Mouse (Mus musculus): ENCODE results near the gene Syce1l. TPM values are rescaled to one million over a fixed set of nuclear protein-coding genes. Genes with fewer than 3 reads are reported as not detected.

Gene Syce1l
- polyA plus RNA-seq, 1 experiment from 2014 or later = not detected

DNA sequence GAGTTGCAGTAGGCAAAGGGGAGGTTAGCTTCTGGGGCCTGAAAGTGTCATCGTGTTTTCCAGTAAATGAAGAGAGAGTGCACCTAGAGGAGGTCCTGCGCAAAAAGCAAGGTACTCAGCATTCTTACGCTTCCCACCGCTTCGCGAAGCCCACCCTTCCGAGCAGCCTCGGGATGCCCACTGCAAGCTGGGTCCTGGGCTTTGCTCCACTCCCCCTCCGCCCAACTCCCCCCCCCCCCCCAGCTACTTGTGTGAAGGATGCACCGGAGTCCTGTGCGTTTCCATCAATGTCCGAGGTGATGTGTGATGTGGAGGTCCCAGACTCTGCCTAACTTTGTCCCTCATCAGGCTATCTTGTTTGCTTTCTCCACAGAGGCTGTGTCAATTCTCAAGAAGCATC lies 9.4 kb downstream of the Syce1l start:
- ChIA-PET POLR2A (no interaction called here), CTCF (no interaction called here)
- ATAC-seq (no peak), DNase-seq (ENCODE audit: low read depth, low spot score) (no peak)
- no peak for TF ChIP-seq CTCF (IDR thresholded peaks at IDR 0.05)
- peaks cover 5% of the 10 kb centered on the region for H3K27me3 ChIP-seq
- in situ Hi-C loops (cut with MboI; ENCODE audit: low pct_unique_long_range_greater_than_20kb) = loop anchor here (10.0 kb wide), 1 partner anchor 722 kb away; no protein-coding TSS in a partner anchor

- in situ Hi-C loops (cut with MboI; ENCODE audit: low pct_unique_long_range_greater_than_20kb) = loop anchor here (10.0 kb wide), 1 partner anchor 722 kb away; no protein-coding TSS in a partner anchor
- no peak for ATAC-seq
- CTCF ChIA-PET = no interaction called here
These were observed 10.1 kb downstream of the Syce1l start for GRCm38 (mm10) chr8:113653151-113653550.

DNA sequence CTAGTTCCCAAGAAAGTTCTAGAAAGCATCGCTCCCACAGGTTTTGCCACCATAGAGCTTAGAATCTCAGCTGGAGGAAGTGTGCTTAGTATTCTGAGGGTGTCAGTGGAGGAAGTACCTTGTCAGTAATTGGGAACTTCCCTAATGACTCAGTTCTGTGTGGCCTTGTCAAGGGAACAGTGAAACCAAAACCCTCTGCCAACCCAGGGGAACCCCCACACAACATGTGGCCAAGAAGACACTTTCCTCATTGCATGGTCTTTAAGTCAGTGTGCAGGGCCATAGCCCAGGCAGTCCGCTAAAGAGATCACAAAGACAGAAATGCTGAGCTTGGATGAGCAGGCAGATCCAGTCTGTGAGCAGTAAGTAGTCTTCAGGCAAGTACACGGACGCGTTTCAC lies 13.1 kb downstream of the Syce1l start:
- CTCF ChIA-PET = interaction anchor here (1.0 to 2.1 kb wide), 2 partner anchors 8 to 329 kb away, joined by 5 read pairs; no protein-coding TSS in a partner anchor
- DNase-seq (ENCODE audit: low read depth, low spot score) = no peak
- ATAC-seq = peak; percentile 2
- in situ Hi-C loops (cut with MboI; ENCODE audit: low pct_unique_long_range_greater_than_20kb) = loop anchor here (5.0 to 10.0 kb wide), 2 partner anchors 326 to 719 kb away; no protein-coding TSS in a partner anchor
- no peaks in the 10 kb centered on the region for H3K27me3 ChIP-seq
- POLR2A ChIA-PET = no interaction called here
- TF ChIP-seq CTCF (IDR thresholded peaks at IDR 0.05) = no peak

More at GRCm38 (mm10) chr8:113653151-113653550, 10.1 kb downstream of the Syce1l start:
- no peak for TF ChIP-seq CTCF (IDR thresholded peaks at IDR 0.05)
- H3K27me3 ChIP-seq = peaks cover 5% of the 10 kb centered on the region
- no peak for DNase-seq (ENCODE audit: low read depth, low spot score)
- POLR2A ChIA-PET = no interaction called here

GRCm38 (mm10) chr8:113656681-113657298 lies 13.8 kb downstream of the Syce1l start:
- DNase-seq (ENCODE audit: low read depth, low spot score) = no peak
- POLR2A ChIA-PET = no interaction called here
- no peaks in the 10 kb centered on the region for H3K27me3 ChIP-seq
- in situ Hi-C loops (cut with MboI; ENCODE audit: low pct_unique_long_range_greater_than_20kb) = loop anchor here (5.0 to 10.0 kb wide), 2 partner anchors 326 to 718 kb away; no protein-coding TSS in a partner anchor
- CTCF ChIA-PET = interaction anchor here (1.0 to 2.1 kb wide), 2 partner anchors 8 to 328 kb away, joined by 5 read pairs; no protein-coding TSS in a partner anchor
- TF ChIP-seq CTCF (IDR thresholded peaks at IDR 0.05) = no peak
- no peak for ATAC-seq

DNA sequence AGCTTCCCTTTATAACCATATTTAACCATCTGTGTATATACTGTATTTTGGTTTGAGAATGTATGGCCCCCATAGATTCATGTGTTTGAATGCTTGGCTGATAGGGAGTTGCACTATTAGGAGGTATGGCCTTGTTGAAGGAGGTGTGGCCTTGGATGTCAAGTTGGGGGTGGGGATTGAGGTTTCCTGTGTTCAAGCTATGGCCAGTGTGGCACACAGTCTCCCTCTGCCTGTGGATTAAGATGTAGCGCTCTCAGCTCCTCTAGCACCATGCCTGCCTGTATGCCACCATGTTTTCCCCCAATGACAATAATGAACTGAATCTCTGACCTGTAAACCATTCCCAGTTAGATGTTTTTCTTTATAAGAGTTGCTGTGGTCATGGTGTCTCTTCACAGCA lies 17.1 kb downstream of the Syce1l start:
- in situ Hi-C loops (cut with MboI; ENCODE audit: low pct_unique_long_range_greater_than_20kb) = loop anchor here (5.0 kb wide), 1 partner anchor 777 kb away; the partner anchor contains the start of gene Wwox
- no peak for TF ChIP-seq CTCF (IDR thresholded peaks at IDR 0.05)
- DNase-seq (ENCODE audit: low read depth, low spot score) = no peak
- H3K27me3 ChIP-seq = no peaks in the 10 kb centered on the region
- CTCF ChIA-PET = interaction anchor here (0.8 kb wide), 1 partner anchor 325 kb away, joined by 3 read pairs; no protein-coding TSS in a partner anchor
- POLR2A ChIA-PET = interaction anchor here (0.6 kb wide), 1 partner anchor 261 kb away, joined by 4 read pairs; no protein-coding TSS in a partner anchor
- ATAC-seq = no peak

- H3K27me3 ChIP-seq = no peaks in the 10 kb centered on the region
- DNase-seq (ENCODE audit: low read depth, low spot score) (peak; percentile 60), ATAC-seq (peak; percentile 70)
- ChIA-PET POLR2A (interaction anchor here (0.6 kb wide), 1 partner anchor 400 kb away, joined by 3 read pairs; no protein-coding TSS in a partner anchor), CTCF (interaction anchor here (0.6 to 3.7 kb wide), 37 partner anchors 8 to 706 kb away, joined by 3 to 36 read pairs (median 4); partner anchors contain the start of gene Adamts18)
- in situ Hi-C loops (cut with MboI; ENCODE audit: low pct_unique_long_range_greater_than_20kb) = loop anchor here (5.0 kb wide), 1 partner anchor 773 kb away; the partner anchor contains the start of gene Wwox
- peak; percentile 97 for TF ChIP-seq CTCF (IDR thresholded peaks at IDR 0.05)
These were observed 21.5 kb downstream of the Syce1l start for GRCm38 (mm10) chr8:113664544-113664943.

DNA sequence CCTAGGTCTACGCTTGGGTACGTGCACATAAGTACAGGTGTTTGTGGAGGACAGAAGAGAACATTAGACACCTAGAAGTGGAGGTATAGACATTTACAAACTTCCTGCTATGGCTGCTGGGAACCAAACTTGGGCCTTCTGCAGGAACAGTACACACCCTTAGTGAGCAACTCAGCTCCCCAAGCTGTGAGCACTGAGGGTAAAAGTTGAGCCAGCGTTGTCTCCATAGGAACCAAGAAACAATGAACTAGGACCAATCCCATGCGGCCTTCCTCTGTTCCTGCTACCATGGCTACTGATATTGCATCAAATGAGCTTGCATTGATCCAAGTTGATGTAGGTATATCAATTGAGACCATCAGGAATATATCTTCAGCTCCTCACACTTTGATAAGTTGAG lies 22.0 kb downstream of the Syce1l start:
- TF ChIP-seq CTCF (IDR thresholded peaks at IDR 0.05) = no peak
- in situ Hi-C loops (cut with MboI; ENCODE audit: low pct_unique_long_range_greater_than_20kb) = no loop called here
- CTCF ChIA-PET = interaction anchor here (0.7 to 3.7 kb wide), 35 partner anchors 9 to 773 kb away, joined by 3 to 36 read pairs (median 4); partner anchors contain the start of gene Adamts18

GRCm38 (mm10) chr8:113665951-113666350 lies 22.9 kb downstream of the Syce1l start:
- H3K27me3 ChIP-seq = no peaks in the 10 kb centered on the region
- in situ Hi-C loops (cut with MboI; ENCODE audit: low pct_unique_long_range_greater_than_20kb) = no loop called here
- DNase-seq (ENCODE audit: low read depth, low spot score) (no peak), ATAC-seq (no peak)
- CTCF ChIA-PET = interaction anchor here (1.1 to 3.7 kb wide), 5 partner anchors 8 to 772 kb away, joined by 3 to 36 read pairs (median 4); no protein-coding TSS in a partner anchor
- no peak for TF ChIP-seq CTCF (IDR thresholded peaks at IDR 0.05)
- POLR2A ChIA-PET = interaction anchor here (0.6 kb wide), 1 partner anchor 319 kb away, joined by 3 read pairs; no protein-coding TSS in a partner anchor

More for the DNA sequence above, 22.0 kb downstream of the Syce1l start:
- no peaks in the 10 kb centered on the region for H3K27me3 ChIP-seq
- ATAC-seq = no peak
- POLR2A ChIA-PET = no interaction called here
- no peak for DNase-seq (ENCODE audit: low read depth, low spot score)

DNA sequence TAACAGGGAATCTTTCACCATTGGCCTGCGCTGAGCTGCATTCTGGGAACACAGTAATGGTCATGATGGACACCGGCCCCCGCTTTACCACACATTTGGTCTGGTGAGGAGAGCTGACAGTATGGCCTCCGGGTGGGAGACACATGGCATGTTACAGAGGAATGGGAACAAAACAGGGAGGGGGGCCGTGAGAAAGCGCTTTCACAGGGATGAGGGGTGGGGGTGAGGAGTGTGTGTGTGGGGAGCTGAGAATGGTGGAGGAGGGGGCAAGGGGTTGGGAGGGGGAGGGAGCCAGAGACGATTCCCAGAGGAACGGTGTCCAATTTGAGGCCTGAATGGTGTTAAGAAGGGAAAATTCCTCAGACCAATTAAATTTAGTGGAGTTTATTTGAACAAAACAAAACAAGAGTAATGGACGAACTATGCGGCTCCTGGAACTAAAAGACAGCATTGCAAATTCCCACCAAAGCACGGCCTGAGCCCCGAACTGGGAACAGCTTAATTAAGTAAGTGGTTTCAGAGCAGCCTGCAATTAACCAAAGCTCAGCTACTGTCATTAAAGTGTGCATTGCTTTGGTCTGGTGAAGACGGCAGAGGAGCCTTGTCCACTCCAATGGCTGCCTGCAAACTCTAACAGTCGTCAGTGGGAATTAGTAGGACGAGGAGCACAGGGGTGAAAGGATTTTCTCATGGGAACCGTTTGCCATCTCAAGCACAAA lies 23.9 kb downstream of the Syce1l start:
- CTCF ChIA-PET = interaction anchor here (2.1 to 3.7 kb wide), 2 partner anchors 9 to 318 kb away, joined by 5 to 36 read pairs; no protein-coding TSS in a partner anchor
- ATAC-seq (no peak), DNase-seq (ENCODE audit: low read depth, low spot score) (no peak)
- POLR2A ChIA-PET = interaction anchor here (0.6 kb wide), 1 partner anchor 179 kb away, joined by 5 read pairs; no protein-coding TSS in a partner anchor
- in situ Hi-C loops (cut with MboI; ENCODE audit: low pct_unique_long_range_greater_than_20kb) = no loop called here
- TF ChIP-seq CTCF (IDR thresholded peaks at IDR 0.05) = no peak
- H3K27me3 ChIP-seq = no peaks in the 10 kb centered on the region

GRCm38 (mm10) chr8:113669924-113670323 lies 26.9 kb downstream of the Syce1l start:
- DNase-seq (ENCODE audit: low read depth, low spot score) (no peak), ATAC-seq (no peak)
- ChIA-PET CTCF (no interaction called here), POLR2A (no interaction called here)
- no peaks in the 10 kb centered on the region for H3K27me3 ChIP-seq
- no peak for TF ChIP-seq CTCF (IDR thresholded peaks at IDR 0.05)
- in situ Hi-C loops (cut with MboI; ENCODE audit: low pct_unique_long_range_greater_than_20kb) = loop anchor here (5.0 to 10.0 kb wide), 2 partner anchors 135 to 392 kb away; no protein-coding TSS in a partner anchor
